Mouse (Mus musculus): ENCODE results near the gene Hdhd3.

DNA sequence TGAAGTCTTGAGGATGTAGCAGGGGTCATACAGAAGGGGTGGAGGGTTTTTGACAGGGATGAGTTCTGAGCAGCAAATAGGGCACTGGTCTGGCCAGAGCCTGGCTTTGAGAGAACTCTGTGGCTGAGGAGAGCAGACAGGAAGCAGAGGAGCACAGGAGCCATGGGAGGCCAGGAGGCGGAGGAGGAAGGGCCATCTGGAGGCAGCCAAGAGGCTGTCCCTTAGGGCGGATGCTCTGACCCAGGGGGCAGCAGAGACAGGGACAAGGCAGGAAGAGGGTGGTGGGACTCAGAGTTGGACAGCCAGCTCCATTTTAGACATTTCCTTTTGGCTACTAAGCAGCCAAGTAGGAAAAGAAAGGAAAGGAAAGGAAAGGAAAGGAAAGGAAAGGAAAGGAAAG is 12.8 kb upstream of the Hdhd3 start:
- no peak for TF ChIP-seq CTCF (conservative IDR thresholded peaks at IDR 0.05; ENCODE audit: insufficient read depth, insufficient read length, low read depth, low read length)
- TF ChIP-seq POLR2A (IDR thresholded peaks at IDR 0.05; ENCODE audit: low read depth, low read length): no peak
